Mouse (Mus musculus): ENCODE data around the gene Kdm6b. TPM values are rescaled to one million over a fixed set of nuclear protein-coding genes. Genes with fewer than 3 reads are reported as not detected.
"Not testable (repeated sequence)": the region's sequence is repeated elsewhere in the genome, so short reads cannot be mapped to it uniquely, and the experiment has no call there.

Kdm6b gene
- polyA plus RNA-seq, 1 experiment from 2014 or later: 18.2 TPM

DNA sequence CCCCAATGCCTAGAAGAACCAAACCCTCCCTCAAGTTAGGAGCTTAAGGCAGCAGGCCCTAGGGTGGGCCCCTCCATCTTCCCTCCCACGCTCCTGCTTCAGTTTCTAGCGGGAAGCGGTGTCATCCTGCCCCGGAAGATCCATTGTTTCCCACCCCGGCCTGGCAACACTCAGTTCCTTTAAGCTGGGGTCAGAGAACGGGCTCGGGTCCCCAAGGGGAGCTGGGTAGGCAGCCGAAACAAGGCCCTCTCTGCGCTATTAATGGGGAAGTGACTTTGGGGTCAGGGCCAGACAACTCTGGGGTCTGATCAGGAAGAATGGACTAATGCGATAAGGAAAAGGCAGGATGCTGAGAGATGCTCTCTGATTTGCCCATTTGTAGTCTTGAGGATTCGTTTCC lies 16.7 kb downstream of the Kdm6b start:
- ATAC-seq (replicated peaks; ENCODE audit: extremely low read depth, insufficient read depth, low FRiP score): peak; percentile 5; the same call in 1 of the 2 replicates
- WGBS: 31% methylated on average over 11 of the region's 11 CpGs
- Histone ChIP-seq H3K9me3 (replicated peaks; ENCODE audit: control insufficient read depth, low read length) (no peaks in the 10 kb centered on the region), H3K4me2 (ENCODE audit: low read depth, low read length) (peak overlapping the region; percentile 72), H3K9ac (ENCODE audit: low read length) (peak overlapping the region; percentile 96), H3K4me3 (ENCODE audit: low read length) (peak overlapping the region; percentile 83), H3K4me1 (ENCODE audit: control insufficient read depth, insufficient read depth, low read length) (peaks cover 24% of the 10 kb centered on the region), H3K36me3 (ENCODE audit: control insufficient read depth, insufficient read depth) (peaks cover 15% of the 10 kb centered on the region), H3K27me3 (ENCODE audit: control insufficient read depth, insufficient read depth, low read length) (no peaks in the 10 kb centered on the region), H3K27ac (ENCODE audit: low read length) (peak overlapping the region; percentile 99)

DNA sequence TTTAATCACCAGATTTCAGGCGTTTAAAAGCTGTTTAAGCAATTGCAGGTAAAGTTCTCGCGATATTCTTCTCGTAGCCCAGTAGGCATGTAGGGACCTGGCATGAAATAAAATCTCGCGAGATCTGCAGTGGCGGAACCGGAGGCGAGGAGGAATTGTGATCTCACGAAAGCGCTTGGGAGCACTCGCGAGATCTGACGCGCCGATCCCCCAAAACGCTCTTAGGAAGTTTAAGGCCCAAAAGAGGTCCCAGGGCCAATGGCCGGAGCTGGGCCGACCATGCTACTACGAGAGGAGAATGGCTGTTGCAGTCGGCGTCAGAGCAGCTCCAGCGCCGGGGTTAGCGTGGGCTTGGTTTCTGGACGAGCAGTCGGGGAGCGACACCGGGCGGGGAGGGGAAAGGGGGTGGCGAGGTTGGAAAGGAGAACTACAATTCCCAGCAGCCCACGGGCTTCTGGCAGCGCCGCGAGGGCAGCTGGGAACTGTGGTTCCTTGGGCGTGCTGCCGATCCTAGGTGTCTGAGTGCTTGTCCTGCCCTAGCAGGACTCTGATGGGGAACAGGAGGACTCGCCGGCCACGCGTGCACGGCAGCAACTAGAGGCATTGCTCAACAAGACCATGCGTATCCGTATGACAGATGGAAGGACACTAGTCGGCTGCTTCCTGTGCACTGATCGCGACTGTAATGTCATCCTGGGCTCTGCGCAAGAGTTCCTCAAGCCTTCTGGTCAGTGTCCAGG lies 17.7 kb downstream of the Kdm6b start:
- Histone ChIP-seq H3K36me3 (ENCODE audit: control insufficient read depth, insufficient read depth) (peaks cover 12% of the 10 kb centered on the region), H3K4me3 (ENCODE audit: low read length) (peak overlapping the region; percentile 83), H3K9me3 (replicated peaks; ENCODE audit: control insufficient read depth, low read length) (no peaks in the 10 kb centered on the region), H3K4me1 (ENCODE audit: control insufficient read depth, insufficient read depth, low read length) (peaks cover 21% of the 10 kb centered on the region), H3K27me3 (ENCODE audit: control insufficient read depth, insufficient read depth, low read length) (no peaks in the 10 kb centered on the region), H3K27ac (ENCODE audit: low read length) (peak overlapping the region; percentile 99), H3K9ac (ENCODE audit: low read length) (peak overlapping the region; percentile 96), H3K4me2 (ENCODE audit: low read depth, low read length) (peak overlapping the region; percentile 72)
- WGBS: under 1% methylated on average over 48 of the region's 48 CpGs
- peak; percentile 85 for ATAC-seq (replicated peaks; ENCODE audit: extremely low read depth, insufficient read depth, low FRiP score)

DNA sequence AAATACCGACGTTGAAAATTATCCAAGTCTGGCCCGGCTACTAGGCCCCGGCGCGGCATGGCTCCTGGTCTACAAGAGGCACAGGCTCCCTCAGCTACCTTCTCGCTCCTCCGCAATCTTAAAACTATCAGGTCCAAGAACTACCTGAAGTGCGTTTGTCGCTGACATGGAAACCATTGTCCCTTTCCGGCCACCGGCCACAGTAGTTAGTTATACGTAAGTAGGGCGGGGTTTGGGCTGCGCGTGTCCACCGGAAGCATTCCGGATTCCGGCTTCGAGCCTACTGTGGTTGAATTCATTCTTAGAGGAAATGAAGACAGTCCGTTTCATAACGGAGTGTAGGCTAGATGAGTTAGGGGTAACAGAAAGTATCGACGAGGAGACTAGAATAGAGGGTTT lies 18.2 kb downstream of the Kdm6b start, which contains the start of the genes Naa38 and Cyb5d1:
TSS of gene Naa38 (plus strand) at position 253 of the 399 bp plus-strand sequence.
TSS of gene Cyb5d1 (minus strand) at position 397 of the 399 bp plus-strand sequence.
- peak; percentile 64 for ATAC-seq (replicated peaks; ENCODE audit: extremely low read depth, insufficient read depth, low FRiP score)
- Histone ChIP-seq H3K27ac (ENCODE audit: low read length) (peak within 1 kb of the TSS; percentile 99), H3K4me2 (ENCODE audit: low read depth, low read length) (peak within 1 kb of the TSS; percentile 72), H3K4me1 (ENCODE audit: control insufficient read depth, insufficient read depth, low read length) (peaks cover 22% of the 10 kb centered on the region), H3K9ac (ENCODE audit: low read length) (peak within 1 kb of the TSS; percentile 96), H3K4me3 (ENCODE audit: low read length) (peak within 1 kb of the TSS; percentile 83)
- H3K36me3 ChIP-seq (ENCODE audit: control insufficient read depth, insufficient read depth); H3K27me3 ChIP-seq (ENCODE audit: control insufficient read depth, insufficient read depth, low read length); H3K9me3 ChIP-seq (replicated peaks; ENCODE audit: control insufficient read depth, low read length): not testable (repeated sequence)
- under 1% methylated on average over 21 of the region's 24 CpGs for WGBS

DNA sequence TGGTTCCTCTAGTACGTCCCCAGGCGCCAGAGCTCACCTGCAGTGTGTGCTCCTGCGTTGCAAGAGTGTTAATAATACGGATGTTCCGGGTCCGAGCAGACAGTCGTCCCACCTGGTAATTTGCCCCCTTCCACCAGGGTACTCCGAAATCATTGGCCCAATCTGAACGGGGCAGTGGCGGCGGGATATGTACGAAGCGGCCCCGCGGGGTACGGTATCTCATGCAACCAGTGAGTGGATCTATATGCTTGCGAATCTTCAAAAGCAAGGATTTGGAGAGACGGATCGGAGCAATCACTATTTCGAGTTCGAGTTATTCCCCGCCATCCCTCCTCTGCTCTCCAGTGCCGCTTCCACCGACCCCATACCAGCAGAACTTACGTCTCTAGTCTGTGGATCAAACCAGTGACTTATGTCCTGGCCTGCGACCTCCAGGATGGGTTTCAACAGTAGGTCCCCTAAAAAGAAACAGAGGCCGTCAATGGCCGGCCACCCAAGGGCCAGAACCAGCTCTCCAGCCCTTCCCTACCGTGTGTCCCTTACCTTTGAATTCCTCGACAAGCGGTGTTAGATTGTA lies 18.8 kb downstream of the Kdm6b start:
- not testable (repeated sequence) for ATAC-seq (replicated peaks; ENCODE audit: extremely low read depth, insufficient read depth, low FRiP score); H3K9me3 ChIP-seq (replicated peaks; ENCODE audit: control insufficient read depth, low read length); H3K27me3 ChIP-seq (ENCODE audit: control insufficient read depth, insufficient read depth, low read length); H3K36me3 ChIP-seq (ENCODE audit: control insufficient read depth, insufficient read depth)
- Histone ChIP-seq H3K4me3 (ENCODE audit: low read length) (peak overlapping the region; percentile 83), H3K9ac (ENCODE audit: low read length) (peak overlapping the region; percentile 96), H3K4me1 (ENCODE audit: control insufficient read depth, insufficient read depth, low read length) (peaks cover 26% of the 10 kb centered on the region), H3K4me2 (ENCODE audit: low read depth, low read length) (peak overlapping the region; percentile 72), H3K27ac (ENCODE audit: low read length) (peak overlapping the region; percentile 99)
- WGBS: 1% methylated on average over 31 of the region's 31 CpGs

DNA sequence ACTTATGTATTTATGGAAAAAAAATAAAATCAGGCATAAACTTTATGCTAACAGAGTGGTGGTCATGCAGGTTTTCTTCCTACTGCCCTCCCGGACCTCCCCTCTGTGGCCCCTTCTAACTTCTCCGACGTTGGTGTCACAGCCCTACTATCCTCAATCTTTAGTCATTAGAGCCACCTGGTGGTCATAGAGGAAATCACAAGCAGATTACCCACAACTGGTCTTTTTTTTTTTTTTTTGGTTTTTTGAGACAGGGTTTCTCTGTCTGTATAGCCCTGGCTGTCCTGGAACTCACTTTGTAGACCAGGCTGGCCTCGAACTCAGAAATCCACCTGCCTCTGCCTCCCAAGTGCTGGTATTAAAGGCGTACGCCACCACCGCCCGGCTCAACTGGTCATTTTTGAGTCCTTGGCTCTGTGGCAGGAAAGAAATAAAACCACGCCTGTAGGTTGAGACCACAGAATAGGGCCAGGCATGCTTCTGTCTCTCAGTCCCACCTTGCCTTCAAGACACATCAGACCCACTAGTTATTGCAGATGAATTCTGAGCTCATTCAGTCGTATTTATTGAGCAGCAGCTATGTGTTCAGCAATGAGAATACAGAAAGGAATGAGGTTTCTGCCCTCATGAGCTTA lies 23.0 kb downstream of the Kdm6b start:
- Histone ChIP-seq H3K9me3 (replicated peaks; ENCODE audit: control insufficient read depth, low read length) (no peaks in the 10 kb centered on the region), H3K36me3 (ENCODE audit: control insufficient read depth, insufficient read depth) (no peaks in the 10 kb centered on the region), H3K4me1 (ENCODE audit: control insufficient read depth, insufficient read depth, low read length) (peaks cover 5% of the 10 kb centered on the region), H3K9ac (ENCODE audit: low read length) (no peak overlapping the region), H3K27ac (ENCODE audit: low read length) (no peak overlapping the region), H3K4me3 (ENCODE audit: low read length) (no peak overlapping the region), H3K27me3 (ENCODE audit: control insufficient read depth, insufficient read depth, low read length) (no peaks in the 10 kb centered on the region), H3K4me2 (ENCODE audit: low read depth, low read length) (no peak overlapping the region; the same call in 1 of the 2 replicates)
- 54% methylated on average over 10 of the region's 10 CpGs for WGBS
- no peak; the same call in 1 of the 2 replicates for ATAC-seq (replicated peaks; ENCODE audit: extremely low read depth, insufficient read depth, low FRiP score)

- 64% methylated on average over 14 of the region's 14 CpGs for WGBS
- no peak overlapping the region; the same call in 1 of the 2 replicates for H3K4me2 ChIP-seq (ENCODE audit: low read depth, low read length)
- no peak for ATAC-seq (replicated peaks; ENCODE audit: extremely low read depth, insufficient read depth, low FRiP score)
- no peak overlapping the region for H3K27ac ChIP-seq (ENCODE audit: low read length)
- H3K36me3 ChIP-seq (ENCODE audit: control insufficient read depth, insufficient read depth): no peaks in the 10 kb centered on the region
- H3K27me3 ChIP-seq (ENCODE audit: control insufficient read depth, insufficient read depth, low read length): no peaks in the 10 kb centered on the region
- H3K4me1 ChIP-seq (ENCODE audit: control insufficient read depth, insufficient read depth, low read length): peaks cover 5% of the 10 kb centered on the region
- no peak overlapping the region for H3K9ac ChIP-seq (ENCODE audit: low read length)
- H3K9me3 ChIP-seq (replicated peaks; ENCODE audit: control insufficient read depth, low read length): no peaks in the 10 kb centered on the region
- H3K4me3 ChIP-seq (ENCODE audit: low read length): no peak overlapping the region
These were observed 23.7 kb downstream of the Kdm6b start for GRCm38 (mm10) chr11:69389531-69390399.

DNA sequence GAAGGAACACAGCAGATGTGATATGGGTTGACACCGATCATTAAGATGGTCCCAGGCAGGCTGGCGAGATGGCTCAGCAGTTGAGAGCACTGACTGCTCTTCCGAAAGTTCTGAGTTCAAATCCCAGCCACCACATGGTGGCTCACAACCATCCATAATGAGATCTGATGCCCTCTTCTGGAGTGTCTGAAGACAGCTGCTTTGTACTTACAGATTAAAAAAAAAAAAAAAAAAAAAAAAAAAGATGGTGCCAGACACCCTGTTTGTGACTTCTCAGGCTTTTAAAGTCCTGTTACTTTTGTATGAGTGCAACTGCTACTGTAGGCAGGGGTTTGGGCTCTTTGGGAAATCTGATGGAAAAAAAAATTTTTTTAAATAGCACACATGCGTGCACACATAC lies 24.8 kb downstream of the Kdm6b start:
- Histone ChIP-seq H3K4me1 (ENCODE audit: control insufficient read depth, insufficient read depth, low read length) (peaks cover 5% of the 10 kb centered on the region), H3K4me3 (ENCODE audit: low read length) (no peak overlapping the region), H3K36me3 (ENCODE audit: control insufficient read depth, insufficient read depth) (no peaks in the 10 kb centered on the region), H3K9ac (ENCODE audit: low read length) (no peak overlapping the region), H3K27ac (ENCODE audit: low read length) (no peak overlapping the region), H3K9me3 (replicated peaks; ENCODE audit: control insufficient read depth, low read length) (no peaks in the 10 kb centered on the region), H3K27me3 (ENCODE audit: control insufficient read depth, insufficient read depth, low read length) (no peaks in the 10 kb centered on the region), H3K4me2 (ENCODE audit: low read depth, low read length) (no peak overlapping the region)
- ATAC-seq (replicated peaks; ENCODE audit: extremely low read depth, insufficient read depth, low FRiP score): no peak
- 95% methylated on average over 4 of the region's 4 CpGs for WGBS

- Histone ChIP-seq H3K27me3 (ENCODE audit: control insufficient read depth, insufficient read depth, low read length) (no peaks in the 10 kb centered on the region), H3K27ac (ENCODE audit: low read length) (no peak overlapping the region), H3K4me1 (ENCODE audit: control insufficient read depth, insufficient read depth, low read length) (peaks cover 9% of the 10 kb centered on the region), H3K9ac (ENCODE audit: low read length) (no peak overlapping the region), H3K9me3 (replicated peaks; ENCODE audit: control insufficient read depth, low read length) (no peaks in the 10 kb centered on the region), H3K4me3 (ENCODE audit: low read length) (no peak overlapping the region), H3K4me2 (ENCODE audit: low read depth, low read length) (no peak overlapping the region), H3K36me3 (ENCODE audit: control insufficient read depth, insufficient read depth) (no peaks in the 10 kb centered on the region)
- WGBS: 70% methylated on average over 7 of the region's 7 CpGs
- ATAC-seq (replicated peaks; ENCODE audit: extremely low read depth, insufficient read depth, low FRiP score): no peak
These were observed 26.7 kb downstream of the Kdm6b start for GRCm38 (mm10) chr11:69386758-69387157.

All from heart, embryonic 16.5 days (tissue).